Mouse (Mus musculus) gastrocnemius, postnatal 4 days (tissue): Measurements from ENCODE around the gene Pigk. TPM values are rescaled to one million over a fixed set of nuclear protein-coding genes. Genes with fewer than 3 reads are reported as not detected.
A peak's percentile ranks its signal among the peaks of the same experiment; 100 is the strongest.
"Not testable (repeated sequence)": the region's sequence is repeated elsewhere in the genome, so short reads cannot be mapped to it uniquely, and the experiment has no call there.

Experiments used
- DNase-seq, 2 experiments: peaks; one replicate each; pipeline ENCODE4 v3.0.0; 2021 to 2022; ENCODE audit warnings: low spot score in 2 of 2, mixed read lengths in 2 of 2
- long read RNA-seq, 2 experiments: library from polyadenylated mRNA; stranded (forward); transcript quantifications; one replicate each; pipeline ENCODE4 v2.0.0; 2021
- total RNA-seq, 2 experiments: library from RNA; stranded (reverse); gene quantifications; 2 replicates each; pipeline ENCODE4 v1.2.3; 2021

The Pigk gene
- 10 to 100 TPM; 39.4 to 39.5 TPM for total RNA-seq
- long read RNA-seq, experiment 1, full-length matches to known transcripts = 66 of 76 reads
- long read RNA-seq, experiment 1, partial matches to known transcripts = 1 of 76 reads
- long read RNA-seq, experiment 1, other reads (novel, unspliced or antisense) = 9 of 76 reads
- long read RNA-seq, experiment 2, full-length matches to known transcripts = 65 of 72 reads
- long read RNA-seq, experiment 2, partial matches to known transcripts = 0 of 72 reads
- long read RNA-seq, experiment 2, other reads (novel, unspliced or antisense) = 7 of 72 reads

DNA sequence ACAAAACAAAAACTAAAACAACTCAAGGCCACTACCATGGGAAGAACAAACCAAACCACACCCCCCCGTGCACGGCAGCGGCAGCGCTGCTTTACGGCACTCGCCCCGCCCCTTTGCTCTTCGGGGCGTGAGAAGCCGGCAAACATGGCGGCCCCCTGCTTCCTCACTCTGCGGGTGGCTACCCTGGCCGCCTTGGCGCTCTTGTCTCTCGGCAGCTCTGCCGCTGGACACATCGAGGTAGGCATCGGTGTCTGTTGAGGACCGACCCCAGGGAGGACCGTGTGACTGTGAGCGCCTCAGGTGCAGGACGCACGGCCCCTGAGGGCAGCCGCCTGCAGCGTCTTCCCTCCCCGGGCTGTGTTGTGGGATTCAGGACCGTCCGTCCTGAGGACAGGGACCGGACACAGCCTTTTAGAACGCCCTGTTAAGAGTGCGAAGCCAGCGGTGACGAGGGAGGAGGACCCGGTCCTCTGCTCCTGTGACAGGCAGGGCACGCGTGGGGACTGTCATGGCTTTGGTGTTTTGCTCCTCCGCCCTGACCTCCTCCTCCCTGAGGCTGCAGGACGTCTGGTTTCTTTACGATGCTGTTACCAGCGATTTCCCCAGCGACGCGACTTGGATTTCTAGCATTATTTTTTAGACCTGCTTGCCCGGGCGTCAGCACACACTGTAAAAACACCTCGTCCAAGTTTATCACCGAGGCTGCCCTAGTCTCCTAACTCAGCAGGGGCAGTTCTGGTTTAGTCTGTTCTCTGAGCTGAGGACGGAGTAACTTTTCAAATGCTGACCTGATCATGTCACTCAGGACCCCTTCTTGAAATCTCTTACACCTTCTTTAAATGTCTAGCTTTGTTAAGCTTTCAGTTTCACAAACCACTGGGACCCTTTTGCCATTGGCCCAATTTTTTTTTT is at the start of gene Pigk:
Gene Pigk, plus strand, starts transcription at position 110 of the 912 bp plus-strand sequence.
- peak; percentile 85 to 90 for DNase-seq

DNA sequence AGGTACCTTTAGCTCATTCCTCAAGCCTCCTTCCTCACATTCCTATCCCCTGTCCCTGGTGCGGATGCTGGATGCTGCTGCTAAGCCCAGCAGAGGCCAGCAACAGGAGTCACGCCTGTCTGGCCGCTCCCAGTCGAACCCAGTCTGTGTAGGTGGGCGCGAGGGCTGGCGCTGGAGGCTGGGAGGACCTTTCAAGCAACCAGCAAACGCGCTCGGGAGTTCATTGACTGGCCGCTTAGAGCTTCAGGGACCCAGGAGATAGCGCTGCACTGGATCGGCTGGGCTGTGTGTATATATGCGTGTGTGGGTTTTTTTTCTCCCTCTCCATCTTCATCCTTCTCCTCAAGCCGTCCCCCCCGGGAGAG is 46.9 kb upstream of the Pigk start:
- DNase-seq = peak in 1 of 2 experiments; percentile 15

DNA sequence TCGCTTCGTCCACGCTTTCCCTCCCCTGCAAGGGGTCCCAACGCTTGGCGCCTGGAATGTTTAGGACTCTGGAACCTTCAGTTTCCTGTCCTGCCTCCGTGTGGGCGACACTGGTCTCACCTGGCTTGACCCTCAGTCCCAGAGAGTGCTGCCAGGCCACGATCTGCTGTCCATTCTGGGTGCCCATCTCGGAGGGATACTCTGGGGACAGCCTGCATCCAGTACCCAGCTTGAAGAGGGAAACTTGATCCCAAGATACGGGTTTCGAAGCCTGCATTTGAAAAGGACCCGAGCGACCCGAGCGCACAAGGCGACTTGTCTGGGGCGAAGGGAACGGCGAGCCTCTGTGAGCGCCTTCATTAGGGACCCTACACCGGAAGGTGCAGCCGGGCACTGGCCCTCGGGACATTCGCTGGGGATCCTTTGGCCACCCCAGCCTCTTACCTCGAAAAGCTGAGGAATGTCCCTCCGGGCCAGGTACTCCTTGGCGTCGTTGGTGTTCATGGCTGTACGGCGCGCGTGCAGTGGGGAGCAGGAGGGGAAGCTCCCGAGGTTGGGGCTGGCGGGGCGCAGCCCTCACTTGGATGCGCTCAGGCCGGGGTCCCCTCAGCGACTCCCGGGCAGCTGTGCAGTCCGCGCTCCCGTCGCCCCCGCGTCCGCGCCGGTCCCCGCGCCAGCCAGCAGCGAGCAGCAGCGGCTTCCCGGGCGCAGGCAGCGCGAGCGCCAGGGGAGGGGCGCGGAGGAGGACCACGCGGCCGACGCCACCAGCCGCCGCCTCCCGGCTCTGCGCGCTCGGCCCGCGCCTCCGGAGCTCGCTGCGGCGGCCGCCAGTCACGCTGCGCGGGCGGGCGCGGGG is 46.3 kb upstream of the Pigk start:
- peak; percentile 29 to 54 for DNase-seq

GRCm38 (mm10) chr3:152668239-152668638 is 45.7 kb upstream of the Pigk start, which contains the start of gene Ak5:
TSS of gene Ak5 (minus strand) at chr3:152668360.
- no peak for DNase-seq

DNA sequence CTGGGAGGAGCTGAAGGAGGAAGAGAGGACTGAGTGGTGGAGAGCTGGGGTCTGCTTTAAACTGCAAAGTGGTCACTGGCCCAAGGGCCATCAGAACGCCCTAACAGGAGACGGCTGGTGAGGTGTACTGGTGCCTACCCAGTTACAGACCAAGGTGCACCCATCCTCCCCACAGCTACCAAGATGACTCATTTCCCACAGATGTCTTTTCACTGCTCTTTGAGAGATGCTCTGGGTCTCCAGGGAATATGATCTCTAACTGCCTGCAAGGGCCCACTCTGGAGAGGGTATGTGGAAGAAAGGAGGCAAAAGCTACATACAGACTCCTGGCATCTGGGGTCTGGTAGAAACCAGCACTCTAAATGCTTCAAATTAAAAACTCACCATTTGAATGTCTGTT is 45.1 kb upstream of the Pigk start:
- no peak for DNase-seq

DNA sequence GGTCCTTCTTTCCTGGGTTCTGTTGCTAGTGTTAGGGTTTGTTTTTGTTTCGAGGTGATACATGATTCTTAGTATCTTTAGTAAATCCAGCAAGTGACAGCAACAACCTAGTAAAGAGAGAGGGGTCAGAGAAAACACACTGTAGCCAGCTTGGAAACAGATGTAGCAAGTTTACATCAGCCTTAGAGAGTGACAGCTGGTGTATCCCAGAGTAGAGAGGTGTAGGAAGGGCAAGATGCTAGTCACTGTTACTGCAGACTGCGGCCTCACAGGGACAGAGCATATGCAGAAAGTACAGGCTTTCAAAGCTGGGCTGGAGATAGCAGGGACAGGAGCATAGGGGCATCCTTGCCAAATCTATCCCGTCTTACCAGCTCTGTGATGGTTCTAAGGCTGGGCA is 44.1 kb upstream of the Pigk start:
- DNase-seq = no peak

DNA sequence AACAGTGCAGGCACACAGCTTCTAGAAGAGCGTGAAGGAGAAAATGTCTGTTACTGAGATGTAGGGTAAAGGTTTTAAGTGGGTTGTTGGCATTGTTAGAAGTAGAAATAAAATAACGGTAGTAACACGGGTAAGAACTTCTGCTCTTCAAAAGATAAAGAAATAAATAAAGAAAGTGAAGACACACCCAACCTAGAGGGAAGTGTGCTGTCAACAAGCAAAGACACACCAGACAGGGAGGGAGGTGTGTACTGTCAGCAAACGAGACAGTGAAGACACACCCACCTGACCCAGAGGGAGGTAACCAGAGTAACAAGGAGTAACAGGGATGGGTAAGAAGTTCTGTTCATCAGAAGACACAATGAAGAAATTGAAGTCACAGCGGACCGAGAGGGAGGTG is 39.2 kb upstream of the Pigk start:
- no peak for DNase-seq

DNA sequence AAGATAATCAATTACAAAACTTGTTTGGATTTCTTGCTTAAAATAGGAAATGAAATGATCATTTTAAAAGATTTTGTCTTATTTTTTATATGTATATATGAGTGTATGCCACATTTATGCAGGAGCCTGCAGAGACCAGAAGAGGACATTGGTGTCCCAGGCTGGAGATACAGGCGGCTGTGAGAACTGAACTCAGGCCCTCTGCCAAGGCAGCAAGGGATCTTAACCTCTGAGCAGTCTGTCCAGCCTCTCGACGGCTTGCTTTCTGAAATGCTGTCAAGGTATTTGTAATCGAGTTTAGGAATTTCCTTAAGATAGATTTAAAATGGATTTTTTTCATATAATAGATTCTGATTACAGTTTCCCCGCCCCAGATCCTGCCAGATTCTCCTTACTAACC is 25.4 kb upstream of the Pigk start:
- DNase-seq = peak in 1 of 2 experiments; percentile 24

GRCm38 (mm10) chr3:152689105-152689504 is 24.8 kb upstream of the Pigk start:
- peak in 1 of 2 experiments; percentile 52 for DNase-seq

DNA sequence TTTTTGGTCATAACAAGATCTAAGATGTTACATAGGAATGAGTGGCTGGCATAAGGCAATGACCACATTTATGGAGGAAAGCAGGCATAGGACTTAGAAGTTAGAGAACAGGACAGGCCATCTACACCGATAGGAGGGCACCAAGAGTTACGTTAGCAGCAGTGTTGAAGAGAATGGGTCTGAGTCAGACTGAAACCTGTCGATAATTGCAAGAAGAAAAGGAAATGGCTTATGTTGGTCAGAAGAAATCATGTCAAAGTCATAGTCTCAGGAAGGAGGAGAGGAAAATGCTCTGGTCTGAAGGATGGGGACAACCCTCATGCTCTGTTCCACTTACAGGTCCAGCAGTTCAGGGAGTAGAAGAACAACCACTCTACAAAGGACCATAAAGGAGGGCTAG is 18.9 kb upstream of the Pigk start:
- no peak for DNase-seq

DNA sequence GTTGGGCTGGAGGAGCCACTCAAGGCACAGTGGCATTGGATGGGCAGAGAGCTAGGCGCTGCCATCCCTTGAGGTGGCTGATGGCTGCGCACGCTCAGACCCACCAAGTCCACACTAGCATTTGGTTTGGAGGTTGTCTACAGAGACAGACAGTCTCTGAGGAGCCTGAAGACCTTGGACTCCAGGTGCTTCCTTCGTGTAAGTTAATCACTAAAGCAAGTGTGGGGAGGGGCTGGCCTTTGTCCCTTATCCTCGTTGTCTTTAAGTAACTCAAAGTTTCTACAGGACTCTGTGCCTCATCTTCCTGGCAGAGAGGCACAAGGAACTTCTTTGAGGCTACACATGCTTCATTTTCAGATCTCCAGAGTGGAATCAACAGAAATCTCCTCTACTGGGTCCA is 15.9 kb upstream of the Pigk start:
- DNase-seq = no peak

DNA sequence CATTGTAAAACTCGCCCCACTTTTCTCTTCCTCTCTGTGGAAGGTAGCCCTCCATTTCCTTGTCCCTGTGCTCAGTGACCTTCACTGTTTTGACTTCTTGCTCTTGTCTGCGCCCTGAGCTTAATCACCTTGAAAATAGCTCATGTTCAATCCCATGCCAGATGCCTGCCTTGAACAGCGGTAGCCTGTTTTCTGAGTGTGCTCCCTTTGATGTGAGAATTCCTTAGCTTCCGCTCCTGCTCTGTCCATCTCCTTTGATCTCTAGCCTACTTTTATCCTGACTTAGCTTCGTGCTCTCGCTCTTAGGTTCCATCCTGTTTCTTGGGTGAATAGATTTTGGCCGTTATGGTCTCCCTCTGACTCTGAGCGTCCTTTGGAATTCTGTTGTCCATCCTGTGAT is 14.6 kb upstream of the Pigk start:
- no peak for DNase-seq

GRCm38 (mm10) chr3:152701536-152701935 is 12.4 kb upstream of the Pigk start:
- not testable (repeated sequence) for DNase-seq

DNA sequence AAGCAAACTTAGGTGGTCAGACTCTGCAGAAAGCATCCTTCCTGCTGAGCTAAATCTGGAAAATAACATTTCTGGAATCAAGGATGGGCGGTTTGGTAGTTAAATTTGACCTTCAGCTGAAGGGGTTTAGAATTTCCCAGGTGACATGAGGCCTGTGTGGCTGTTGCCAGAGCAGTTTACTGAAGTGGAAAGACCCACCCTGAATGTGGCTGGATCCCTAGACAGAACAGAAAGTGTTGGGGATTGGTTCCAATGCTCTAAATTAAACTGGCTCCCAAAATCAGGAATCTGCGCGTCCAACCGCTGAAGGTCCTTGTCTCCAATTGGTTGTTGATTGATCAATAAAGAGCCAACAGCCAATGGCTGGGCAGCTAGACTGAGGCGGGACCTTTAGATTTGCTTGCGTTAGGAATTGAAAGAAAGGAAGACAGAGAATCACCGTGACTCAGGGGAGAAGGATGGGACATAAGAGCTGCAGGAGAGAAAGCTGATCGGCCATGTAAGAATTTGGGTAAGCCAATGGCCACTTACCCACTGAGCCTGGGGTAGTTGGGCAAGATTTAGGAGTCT is 11.5 kb upstream of the Pigk start:
- no peak for DNase-seq

GRCm38 (mm10) chr3:152705826-152706225 is 8.1 kb upstream of the Pigk start:
- DNase-seq = no peak

- DNase-seq = no peak
Observed at GRCm38 (mm10) chr3:152706901-152707300, 7.0 kb upstream of the Pigk start.

GRCm38 (mm10) chr3:152707321-152707823 is 6.5 kb upstream of the Pigk start:
- no peak for DNase-seq

- DNase-seq = no peak
Observed at GRCm38 (mm10) chr3:152709936-152710335, 4.0 kb upstream of the Pigk start.

DNA sequence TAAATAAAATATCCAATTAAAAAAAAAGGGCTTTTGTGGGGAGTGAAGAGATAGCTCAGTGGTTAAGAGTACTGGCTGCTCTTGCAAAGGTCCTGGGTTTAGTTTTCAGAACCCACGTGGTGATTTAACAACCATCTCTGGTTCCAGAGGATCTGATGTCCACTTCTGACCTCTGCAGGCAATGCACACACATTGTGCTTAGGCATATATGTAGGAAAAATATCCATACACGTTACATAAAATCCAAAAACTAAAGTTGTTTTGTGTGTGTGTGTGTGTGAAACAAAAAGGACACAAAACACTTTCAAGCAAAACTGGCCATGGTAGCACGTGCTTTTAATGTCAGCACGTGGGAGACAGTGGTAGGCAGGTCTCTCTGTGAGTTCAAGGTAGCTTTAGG is 943 bp upstream of the Pigk start:
- no peak for DNase-seq

- DNase-seq = no peak
Observed at GRCm38 (mm10) chr3:152721301-152721700, 7.4 kb downstream of the Pigk start.

DNA sequence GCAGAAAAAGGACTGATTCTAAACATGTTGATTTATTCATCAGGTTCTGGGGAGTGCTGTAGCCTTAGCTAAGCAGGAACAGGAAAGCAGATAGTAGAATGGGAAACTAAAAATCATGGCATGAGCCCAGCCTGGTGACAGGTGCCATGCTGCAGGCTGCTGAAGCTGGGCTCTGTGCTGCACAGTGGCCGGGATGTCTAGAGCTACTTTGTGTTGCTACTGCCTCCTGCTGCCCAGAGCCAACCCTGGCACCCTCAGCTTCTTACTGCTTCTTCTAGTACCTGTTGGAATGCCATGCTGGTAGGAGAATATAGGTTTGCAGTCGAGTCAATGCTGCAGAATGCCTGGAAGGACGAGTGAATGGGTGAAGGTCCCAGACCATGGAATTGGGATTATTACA is 8.9 kb downstream of the Pigk start:
- DNase-seq = no peak
